Mouse (Mus musculus): ENCODE measurements at regions not wholly inside any gene's neighbourhood (a gene's known extent, or its start where the extent isn't known, plus 50 kb on each side); places are given as distances from the start of the nearest gene placed in this dataset.

- no peak for TF ChIP-seq POLR2A (IDR thresholded peaks at IDR 0.05; ENCODE audit: extremely low read depth, insufficient read depth, low read length)
- no peak for TF ChIP-seq CTCF (IDR thresholded peaks at IDR 0.05; ENCODE audit: low read depth, low read length)
Measured at GRCm38 (mm10) chr2:22047465-22047864, 179.8 kb upstream of the Myo3a start.

Measured in liver, adult 2 months (tissue).